Mouse (Mus musculus): ENCODE measurements around the gene Hpcal1.
"Not testable (repeated sequence)": the region's sequence is repeated elsewhere in the genome, so short reads cannot be mapped to it uniquely, and the experiment has no call there.

DNA sequence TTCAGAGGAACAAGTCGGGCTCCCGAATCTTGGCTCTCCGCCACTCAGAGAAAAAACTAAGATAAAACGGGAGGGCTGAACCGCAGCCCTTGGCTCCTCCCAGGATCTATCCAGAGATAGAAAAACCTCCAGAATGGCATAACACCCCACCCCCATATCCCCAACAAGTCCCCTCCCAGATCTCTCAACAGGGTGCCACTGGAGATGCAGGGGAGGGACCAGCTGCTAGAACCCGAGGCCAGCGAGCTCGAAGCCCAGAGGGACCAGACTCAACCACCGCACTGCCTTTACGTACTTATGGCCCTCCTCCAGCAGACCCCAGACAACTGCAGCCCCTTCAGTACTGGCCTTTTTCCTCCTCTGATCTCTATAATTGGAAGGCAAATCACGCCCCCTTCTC lies 107.6 kb downstream of the Hpcal1 start:
- TF ChIP-seq POLR2A, CTCF (IDR thresholded peaks at IDR 0.05; ENCODE audit: insufficient read depth, low read depth, low read length): not testable (repeated sequence)

Data from olfactory bulb, adult 2 months (tissue).